Mouse (Mus musculus) layer of hippocampus, postnatal 36 days (tissue): ENCODE results near the gene Smpd3. TPM values are rescaled to one million over a fixed set of nuclear protein-coding genes. Genes with fewer than 3 reads are reported as not detected.

Source experiments
- DNase-seq, 2 experiments: peaks; one replicate each; pipeline ENCODE4 v3.0.0; 2022
- total RNA-seq, 2 experiments: library from RNA; stranded (reverse); gene quantifications; 2 replicates each; pipeline ENCODE4 v1.2.3; 2021

Gene Smpd3
- total RNA-seq, 2 experiments from 2014 or later, result 72.6 to 77.2 TPM

DNA sequence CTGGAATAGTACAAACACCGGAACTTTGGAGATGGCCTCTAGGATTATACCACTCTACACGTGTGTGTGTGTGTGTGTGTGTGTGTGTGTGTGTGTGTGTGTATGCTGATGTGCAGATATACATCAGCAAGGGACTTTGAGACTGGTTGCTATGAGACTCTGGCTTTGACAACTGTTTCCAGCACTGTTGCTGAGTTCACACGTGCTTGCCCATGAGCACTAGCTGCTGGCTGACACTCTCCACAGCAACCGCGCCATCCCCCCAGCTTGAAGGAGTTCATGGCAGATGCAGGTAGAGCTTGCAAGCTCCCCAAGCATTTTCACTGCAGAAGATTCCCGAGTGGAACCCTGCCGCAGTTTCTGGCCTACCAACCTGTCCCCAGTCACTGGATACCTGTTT lies 48.3 kb downstream of the Smpd3 start:
- DNase-seq, result no peak

DNA sequence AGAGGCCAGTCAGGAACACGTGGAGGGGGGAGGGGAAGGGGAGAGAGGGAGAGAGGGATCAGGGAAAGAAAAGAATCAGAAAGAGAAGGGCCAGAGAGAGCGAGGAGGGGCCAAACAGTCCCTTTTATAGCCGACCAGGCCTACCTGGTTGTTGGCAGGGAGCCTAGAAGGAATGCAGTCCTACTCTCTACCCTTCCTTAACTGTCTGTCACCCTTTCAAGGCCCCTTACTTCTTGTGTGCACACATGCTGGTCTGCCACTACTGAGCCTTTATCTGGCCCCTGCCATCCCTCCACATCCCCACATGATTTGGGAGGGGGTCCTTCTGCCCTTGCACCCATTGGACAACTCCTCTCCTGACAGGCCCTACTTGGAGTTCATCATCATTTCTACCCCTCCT lies 49.1 kb downstream of the Smpd3 start:
- DNase-seq, result no peak

- DNase-seq, result no peak
These were observed 50.3 kb downstream of the Smpd3 start for GRCm38 (mm10) chr8:106287445-106287844.

DNA sequence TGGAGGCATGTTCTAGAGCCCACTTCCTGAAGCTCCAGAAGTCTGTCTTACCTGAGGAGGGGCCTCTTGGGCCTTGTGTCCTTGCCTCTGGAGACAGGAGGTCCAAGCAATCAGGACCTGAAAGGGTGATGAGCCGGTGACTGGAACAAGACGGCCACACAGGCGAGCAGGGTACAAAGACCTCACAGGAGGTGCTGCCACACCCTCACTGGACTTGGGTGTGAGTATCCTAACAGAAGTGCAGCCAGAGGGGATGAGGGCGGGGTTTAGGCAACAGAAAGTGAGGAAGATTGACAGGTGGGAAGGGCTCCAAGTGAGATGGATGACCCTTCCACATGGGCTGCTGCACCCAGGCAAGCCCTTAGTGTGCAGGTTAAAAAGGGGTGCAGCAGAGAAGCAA lies 56.9 kb downstream of the Smpd3 start:
- no peak for DNase-seq

- DNase-seq, result no peak
These were observed 57.6 kb downstream of the Smpd3 start for GRCm38 (mm10) chr8:106280154-106280553.

- DNase-seq, result no peak
These were observed 59.3 kb downstream of the Smpd3 start for GRCm38 (mm10) chr8:106278367-106279042.

- no peak for DNase-seq
These were observed 61.0 kb downstream of the Smpd3 start for GRCm38 (mm10) chr8:106276709-106277317.

DNA sequence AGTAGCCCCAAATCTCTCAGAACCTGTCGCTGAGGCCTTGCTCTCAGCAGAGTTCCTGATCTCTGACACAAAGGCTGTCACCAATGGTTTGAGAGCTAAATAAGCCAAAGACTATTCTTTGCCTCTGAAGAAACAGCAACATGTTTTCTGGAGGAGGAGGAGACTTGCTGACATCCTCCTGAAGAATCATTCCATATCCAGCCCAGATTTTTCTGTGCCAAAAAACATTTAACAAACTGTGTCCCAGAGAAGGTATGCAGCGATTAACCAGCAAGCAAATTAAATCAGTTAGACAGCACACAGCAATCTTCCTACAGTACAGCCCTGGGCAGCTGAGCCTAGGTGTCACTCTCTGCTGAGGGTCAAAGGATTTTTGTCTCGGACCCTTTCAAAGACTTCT lies 64.3 kb downstream of the Smpd3 start:
- no peak for DNase-seq

GRCm38 (mm10) chr8:106271378-106271777 lies 66.4 kb downstream of the Smpd3 start:
- DNase-seq, result no peak

DNA sequence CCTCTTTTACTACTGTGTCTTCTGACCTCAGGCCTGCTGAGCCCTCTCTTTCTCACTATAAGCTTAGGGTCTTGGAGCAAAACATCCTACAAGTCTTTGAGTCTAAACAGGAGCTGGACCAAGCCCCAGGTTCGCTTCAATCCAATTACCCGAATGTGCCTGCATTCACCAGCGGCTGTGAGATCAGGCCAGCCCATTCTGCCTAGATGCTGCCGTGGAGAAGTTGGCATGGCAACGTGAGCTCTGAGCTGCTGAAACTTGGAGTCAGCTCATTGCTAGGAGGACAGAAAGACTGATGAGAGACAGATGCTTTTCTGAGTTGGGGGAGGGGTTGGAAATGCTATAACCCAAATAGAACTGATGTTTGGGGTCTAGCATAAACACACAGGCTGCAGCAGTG lies 67.0 kb downstream of the Smpd3 start:
- DNase-seq, result peak; percentile 66 to 81

DNA sequence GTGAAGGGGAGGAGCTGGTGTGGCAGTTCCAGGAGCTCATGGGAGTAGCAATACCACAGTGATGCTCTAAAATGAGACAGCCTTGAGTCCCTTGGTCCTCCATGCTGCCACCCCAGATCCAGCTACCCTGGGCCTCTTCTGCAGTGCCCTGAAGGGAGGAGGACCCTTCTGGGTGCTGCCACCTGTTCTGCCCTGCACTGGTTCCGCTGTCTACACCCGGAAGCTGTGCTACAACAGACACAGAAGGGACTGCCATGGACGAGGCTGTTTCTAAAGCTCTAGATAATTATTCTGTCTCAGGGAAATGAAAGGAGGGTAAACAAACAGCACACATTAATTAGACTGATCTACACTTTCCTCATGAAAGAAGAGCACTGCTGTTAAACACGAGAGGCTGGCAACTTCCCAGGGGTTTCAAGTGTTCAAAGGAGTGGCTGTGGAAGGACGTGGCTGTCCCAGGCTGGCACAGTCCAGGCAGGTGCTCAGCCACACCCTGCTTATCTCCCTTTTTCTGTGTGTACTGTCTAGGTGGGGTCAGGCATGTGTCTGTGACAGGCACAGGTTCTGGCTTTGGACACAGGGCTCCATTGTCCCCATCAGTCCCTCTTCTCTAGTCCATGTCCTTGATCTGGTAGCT lies 69.0 kb downstream of the Smpd3 start:
- no peak for DNase-seq

DNA sequence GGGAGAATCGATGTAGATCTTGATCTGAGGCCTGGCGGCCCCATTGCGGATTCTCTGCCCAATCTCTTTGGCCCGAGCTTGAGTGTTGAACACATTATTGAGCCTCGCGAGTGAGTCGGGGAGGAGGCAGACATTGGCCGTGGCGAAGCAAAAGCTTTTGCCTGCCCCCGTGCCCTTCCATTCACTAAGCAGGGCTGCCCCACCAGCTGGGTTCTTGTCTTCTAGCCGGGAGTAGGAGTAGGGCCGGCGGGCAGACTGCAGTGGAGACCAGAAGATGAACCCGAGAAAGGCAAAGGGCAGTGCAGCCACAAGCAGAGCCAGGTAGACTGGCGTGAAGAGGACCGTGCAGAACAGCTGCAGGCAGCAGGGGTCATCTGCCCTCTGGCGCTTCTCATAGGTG lies 72.4 kb downstream of the Smpd3 start:
- no peak for DNase-seq

GRCm38 (mm10) chr8:106263928-106264327 lies 73.9 kb downstream of the Smpd3 start:
- DNase-seq, result no peak

- DNase-seq, result no peak
These were observed 75.4 kb downstream of the Smpd3 start for GRCm38 (mm10) chr8:106262343-106262742.

- no peak for DNase-seq
These were observed 76.9 kb downstream of the Smpd3 start for GRCm38 (mm10) chr8:106260894-106261293.

DNA sequence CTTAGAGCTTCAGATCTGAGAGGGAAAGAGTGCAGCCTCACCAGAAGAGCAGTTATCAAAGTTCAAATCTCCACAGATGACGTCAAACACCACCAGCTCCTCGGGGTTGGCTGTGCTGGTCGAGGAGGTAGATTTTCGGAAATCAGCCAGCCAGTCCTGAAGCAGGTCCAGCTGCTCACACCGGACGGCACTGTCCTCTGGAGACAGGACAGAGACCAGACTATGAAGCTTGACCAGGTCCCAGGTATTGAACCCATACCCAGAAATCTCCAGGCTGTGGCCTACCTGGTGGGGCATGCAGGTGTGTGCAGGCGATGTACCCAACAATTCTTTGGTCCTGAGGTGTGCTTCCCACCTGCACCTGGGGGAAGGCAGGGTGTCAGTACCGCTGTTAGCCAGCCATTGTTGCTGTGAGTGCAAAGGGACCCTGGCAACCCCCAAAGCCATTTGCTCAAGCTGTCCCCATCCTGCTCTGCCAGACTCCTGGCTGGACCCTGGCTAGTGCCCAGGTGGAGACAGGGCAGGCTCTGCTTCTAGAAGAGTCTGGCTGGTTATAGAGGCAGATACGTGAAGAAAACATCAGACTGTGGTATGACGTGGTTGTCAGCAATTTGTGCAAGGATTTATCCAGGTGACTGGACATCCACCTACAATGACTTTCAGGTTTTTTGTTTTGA lies 78.1 kb downstream of the Smpd3 start:
- no peak for DNase-seq

DNA sequence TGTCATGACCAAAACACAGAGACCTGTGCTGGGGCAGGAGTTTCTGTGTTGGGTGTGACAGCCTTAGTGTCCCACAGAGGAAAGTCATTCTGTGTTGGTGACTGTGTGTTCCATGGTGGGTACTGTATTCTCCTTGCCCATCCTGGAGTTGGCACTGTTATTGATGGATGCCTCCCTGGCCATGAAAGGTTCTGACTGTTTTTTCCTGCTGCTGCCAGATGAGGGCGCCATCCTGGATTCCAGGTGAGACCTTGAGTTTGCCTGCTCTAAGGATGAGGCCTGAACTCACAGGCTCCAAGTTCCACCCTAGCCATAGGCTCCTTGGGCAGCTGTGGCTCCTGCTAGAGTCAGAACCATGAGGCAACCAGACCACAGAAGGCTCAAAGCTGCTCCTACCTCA lies 79.6 kb downstream of the Smpd3 start:
- DNase-seq, result no peak

GRCm38 (mm10) chr8:106250186-106250585 lies 87.6 kb downstream of the Smpd3 start:
- DNase-seq, result no peak

DNA sequence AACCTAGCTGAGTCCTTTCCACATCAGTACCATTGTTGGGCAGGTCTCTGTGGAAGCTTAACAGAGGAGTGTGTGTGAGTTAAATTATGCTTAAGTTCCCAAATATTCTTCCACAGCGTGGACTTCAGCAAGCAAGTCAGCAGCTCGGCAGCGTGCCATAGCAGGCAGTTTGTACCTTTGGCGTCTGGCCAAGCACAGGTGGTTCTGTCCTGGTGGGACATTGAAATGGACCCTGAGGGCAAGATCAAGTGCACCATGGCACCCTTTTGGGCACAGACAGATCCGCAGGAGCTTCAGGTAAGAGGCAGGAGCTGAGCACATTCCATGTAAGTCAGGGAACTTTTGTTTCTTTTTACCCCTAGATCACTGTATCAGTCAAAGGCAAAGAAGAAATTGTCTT lies 100.7 kb downstream of the Smpd3 start:
- DNase-seq, result no peak

DNA sequence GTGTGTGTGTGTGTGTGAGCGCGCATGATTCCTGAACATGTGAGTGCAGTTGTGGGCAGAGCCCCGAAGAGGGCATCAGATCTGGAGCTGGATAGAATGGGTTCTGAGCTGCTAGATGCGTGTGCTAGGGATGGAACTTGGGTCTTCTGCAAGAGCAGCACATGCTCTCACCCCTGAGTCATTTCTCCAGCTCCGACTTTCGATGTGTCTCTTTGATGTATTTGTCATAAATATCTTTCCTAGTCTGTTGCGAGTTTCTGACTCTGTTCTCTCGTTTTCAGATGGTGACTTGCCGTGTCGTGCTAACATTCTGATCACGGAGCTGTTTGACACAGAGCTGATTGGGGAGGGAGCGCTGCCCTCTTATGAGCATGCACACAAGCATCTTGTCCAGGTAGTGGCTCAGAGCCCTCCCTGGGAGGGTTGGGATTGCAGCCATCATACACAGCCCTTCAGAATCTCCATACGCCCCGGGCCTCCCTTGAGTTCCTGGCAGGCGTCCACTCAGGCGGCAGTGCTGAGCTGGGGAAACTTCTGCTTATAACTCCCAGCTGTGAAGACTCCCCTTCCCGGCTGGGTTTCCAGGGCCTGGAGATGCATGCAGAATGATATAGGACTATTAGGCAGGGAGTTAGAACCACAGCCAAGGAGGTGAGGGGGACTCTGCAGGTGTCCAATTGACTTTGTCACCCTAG lies 103.1 kb downstream of the Smpd3 start:
- DNase-seq, result no peak

GRCm38 (mm10) chr8:106232751-106233150 lies 105.0 kb downstream of the Smpd3 start:
- DNase-seq, result no peak

DNA sequence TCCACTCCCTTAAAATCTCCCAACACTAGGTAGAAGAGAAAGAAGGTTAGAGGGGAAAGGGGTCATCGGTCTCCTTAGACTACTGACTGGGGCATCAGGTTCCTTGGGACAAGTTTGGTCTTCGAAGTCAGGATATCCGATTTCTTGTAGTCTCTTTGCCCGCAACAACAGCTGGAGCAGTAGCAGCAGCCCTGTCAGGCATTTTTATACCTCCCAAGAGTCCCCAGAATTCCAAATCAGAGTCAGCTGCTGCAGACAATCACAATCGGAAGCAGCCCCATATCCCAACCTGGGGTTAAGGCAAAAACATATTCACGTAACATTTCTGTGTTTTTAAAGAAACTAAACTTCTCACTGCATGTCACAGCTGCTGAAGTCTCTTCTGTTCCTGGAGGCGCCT lies 106.3 kb downstream of the Smpd3 start:
- no peak for DNase-seq

DNA sequence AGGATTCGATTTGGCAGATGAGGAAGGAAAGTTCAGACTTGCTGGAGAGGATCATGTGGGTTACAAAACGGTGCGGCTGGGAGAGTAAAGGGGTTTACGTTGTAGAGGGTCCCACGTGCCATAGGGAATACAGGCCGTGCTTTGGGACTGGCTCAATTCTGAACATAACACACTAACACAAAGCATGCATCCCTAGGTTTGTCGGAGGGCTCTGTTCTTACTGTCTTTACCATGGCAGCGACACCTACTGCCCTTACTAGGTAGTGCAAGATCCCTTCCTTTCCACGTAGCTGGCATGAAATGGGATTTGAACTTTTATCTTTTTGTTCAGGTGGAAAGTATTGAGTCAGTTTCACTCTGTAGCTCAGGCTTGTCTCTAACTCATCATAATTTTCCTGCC lies 111.2 kb downstream of the Smpd3 start:
- no peak for DNase-seq
